Mouse (Mus musculus) hindbrain, embryonic 13.5 days (tissue): Measurements from ENCODE around the gene Cyp46a1. TPM values are rescaled to one million over a fixed set of nuclear protein-coding genes. Genes with fewer than 3 reads are reported as not detected.

Source experiments
- ATAC-seq: fragments of 200-750 bp; cut with Nextera tagmentation; 2 replicates; pipeline ENCODE4 v1.8.0; 2017; ENCODE audit warnings: moderate TSS enrichment; ENCODE audit not compliant: low FRiP score
- H3K27ac ChIP-seq: fragments of 300-500 bp; sonication (generic); 2 replicates; pipeline ENCODE4 v1.5.1; 2015; ENCODE audit warnings: inconsistent platforms, mild to moderate bottlenecking, moderate library complexity
- H3K27me3 ChIP-seq: fragments of 300-500 bp; sonication (generic); 2 replicates; pipeline ENCODE4 v1.6.1; 2015; ENCODE audit warnings: mild to moderate bottlenecking, inconsistent platforms
- H3K36me3 ChIP-seq: fragments of 300-500 bp; sonication (generic); 2 replicates; pipeline ENCODE4 v1.6.1; 2015; ENCODE audit warnings: mild to moderate bottlenecking, inconsistent platforms
- H3K4me1 ChIP-seq: fragments of 300-500 bp; sonication (generic); replicated peaks from 2 replicates; pipeline ENCODE4 v1.6.1; 2015; ENCODE audit warnings: inconsistent platforms
- H3K4me2 ChIP-seq: fragments of 300-500 bp; sonication (generic); 2 replicates; pipeline ENCODE4 v1.6.1; 2015; ENCODE audit warnings: inconsistent platforms, mild to moderate bottlenecking, moderate library complexity
- H3K4me3 ChIP-seq: fragments of 300-500 bp; sonication (generic); 2 replicates; pipeline ENCODE4 v1.5.1; 2015; ENCODE audit warnings: mild to moderate bottlenecking, inconsistent platforms
- H3K9ac ChIP-seq: fragments of 300-500 bp; sonication (generic); 2 replicates; pipeline ENCODE4 v1.6.1; 2015; ENCODE audit warnings: mild to moderate bottlenecking, inconsistent platforms
- H3K9me3 ChIP-seq: fragments of 300-500 bp; sonication (generic); 2 replicates; pipeline ENCODE4 v1.6.1; 2016; ENCODE audit warnings: inconsistent platforms
- WGBS: fragments of 180-500 bp; shearing (Covaris S2); methylation state at CpG from one replicate; pipeline ENCODE4 v1.1.7; 2015; 5-methylcytosine and 5-hydroxymethylcytosine counted together
- polyA plus RNA-seq: library from polyadenylated mRNA; unstranded; fragments of >200 nt; fragmentation: Nextera tagmentation; extraction: Ambion mirVana; gene quantifications from 2 replicates; pipeline ENCODE4 v1.2.1, GENCODE M21; 2015

Gene Cyp46a1
- polyA plus RNA-seq, 1 experiment from 2014 or later, result 17.5 TPM

DNA sequence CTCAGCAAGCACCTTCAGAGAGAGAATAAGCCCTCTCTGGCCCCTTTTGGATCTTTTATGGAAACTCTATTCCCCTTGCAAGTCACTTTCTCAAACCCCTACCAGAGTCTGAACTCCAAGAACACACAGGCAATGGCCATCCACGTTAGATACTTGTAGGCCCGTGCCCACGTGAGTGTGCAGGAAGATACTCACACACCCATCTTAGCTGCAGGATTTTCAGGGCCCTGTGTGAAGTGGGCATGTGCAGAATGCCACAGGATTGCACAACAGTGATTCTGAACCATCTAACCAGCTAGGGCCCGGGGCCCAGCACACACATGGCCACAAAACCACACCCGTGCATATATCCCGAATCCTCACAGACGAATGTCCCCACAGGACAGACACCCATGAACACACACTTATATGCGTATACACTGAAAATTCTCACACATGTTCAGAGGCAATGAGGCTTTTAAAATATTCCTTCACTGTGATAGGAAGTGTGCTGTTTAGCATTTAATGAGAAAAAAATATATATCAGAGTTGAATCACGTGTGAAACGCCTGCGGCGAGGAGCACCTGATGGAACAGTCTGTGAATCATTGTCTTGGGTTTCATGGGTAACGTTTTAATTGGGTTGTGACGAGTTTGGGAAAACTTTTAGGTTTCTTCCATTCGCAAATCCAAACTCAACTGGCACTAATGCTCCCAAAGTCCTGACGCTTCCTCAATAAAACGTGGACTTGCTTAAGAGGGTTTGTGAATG is 60.5 kb downstream of the Cyp46a1 start:
- Histone ChIP-seq H3K9ac (no peak overlapping the region), H3K27me3 (no peaks in the 10 kb centered on the region; the same call in 1 of the 2 replicates), H3K36me3 (no peaks in the 10 kb centered on the region), H3K27ac (peak overlapping the region; percentile 86), H3K4me3 (no peak overlapping the region), H3K9me3 (no peaks in the 10 kb centered on the region), H3K4me2 (no peak overlapping the region), H3K4me1 (peaks cover 41% of the 10 kb centered on the region)
- WGBS, result 92% methylated on average over 17 of the region's 17 CpGs
- no peak for ATAC-seq

DNA sequence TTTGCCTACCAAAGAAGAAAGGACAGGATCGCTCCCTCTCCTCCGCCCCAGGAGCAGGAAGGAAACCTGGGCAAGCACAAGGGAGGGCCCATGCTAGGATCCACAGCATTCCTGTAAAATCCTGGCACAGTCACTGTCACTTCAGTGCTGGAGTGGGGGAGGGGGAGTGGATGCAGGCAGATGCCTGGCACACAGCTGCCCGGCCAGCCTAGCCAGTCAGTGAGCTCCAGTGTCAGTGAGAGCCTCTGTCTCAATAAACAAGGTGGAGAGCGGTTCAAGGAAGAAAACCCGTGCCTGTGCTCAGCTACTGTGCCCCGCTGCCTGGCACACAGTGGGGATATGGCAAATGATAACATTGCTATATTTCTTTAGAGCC is 61.1 kb downstream of the Cyp46a1 start:
- Histone ChIP-seq H3K4me1 (peaks cover 41% of the 10 kb centered on the region), H3K4me2 (no peak overlapping the region), H3K9me3 (no peaks in the 10 kb centered on the region), H3K9ac (no peak overlapping the region), H3K36me3 (no peaks in the 10 kb centered on the region), H3K4me3 (no peak overlapping the region), H3K27ac (peak overlapping the region; percentile 86), H3K27me3 (no peaks in the 10 kb centered on the region; the same call in 1 of the 2 replicates)
- WGBS, result 72% methylated on average over 6 of the region's 6 CpGs
- no peak for ATAC-seq

DNA sequence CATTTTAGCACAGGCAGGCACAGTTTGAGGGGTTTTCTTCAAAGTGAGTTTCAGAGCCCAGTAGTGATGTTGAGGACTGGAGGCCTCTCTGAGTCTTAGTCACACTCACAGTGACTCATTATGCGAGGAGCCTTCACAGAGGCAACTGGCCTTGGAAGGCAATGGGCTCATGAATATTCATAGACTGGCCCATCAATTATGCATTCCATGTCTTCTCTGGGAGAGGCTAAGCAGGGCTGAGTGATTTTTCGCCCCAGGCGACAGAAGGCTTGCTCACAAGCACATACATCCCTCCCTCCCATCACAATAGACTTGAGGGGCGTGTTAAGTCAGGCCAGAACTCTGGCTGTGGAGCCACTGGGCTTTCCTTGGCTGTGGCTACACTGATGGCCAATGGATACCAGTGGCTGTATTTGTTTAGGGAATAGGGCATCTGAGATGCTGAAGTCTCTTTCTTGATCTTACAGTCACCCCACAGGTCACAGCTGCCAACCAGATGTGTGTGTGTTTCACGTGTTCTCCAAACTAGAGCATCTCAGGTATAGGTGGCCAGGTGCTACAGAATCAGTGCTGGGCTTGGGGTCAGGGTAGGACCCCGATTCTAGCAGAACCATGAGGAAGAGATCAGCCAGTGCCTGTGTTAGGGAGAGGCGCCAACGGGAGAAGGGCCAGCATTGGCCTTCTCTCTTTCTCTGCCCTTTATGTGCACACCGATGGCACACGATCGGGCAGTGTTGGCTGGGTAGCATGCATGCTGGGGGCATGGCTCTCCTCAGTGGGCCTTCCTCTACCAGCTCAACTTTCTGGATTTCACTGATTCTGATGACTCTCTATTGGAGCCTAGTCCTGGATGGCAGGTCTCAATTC is 62.1 kb downstream of the Cyp46a1 start:
- H3K9me3 ChIP-seq, result no peaks in the 10 kb centered on the region
- peak overlapping the region; percentile 86 for H3K27ac ChIP-seq
- H3K36me3 ChIP-seq, result no peaks in the 10 kb centered on the region
- H3K4me1 ChIP-seq, result peaks cover 38% of the 10 kb centered on the region
- no peak overlapping the region for H3K9ac ChIP-seq
- H3K4me3 ChIP-seq, result no peak overlapping the region
- no peak overlapping the region for H3K4me2 ChIP-seq
- peak; percentile 87 for ATAC-seq
- 52% methylated on average over 11 of the region's 11 CpGs for WGBS
- H3K27me3 ChIP-seq, result no peaks in the 10 kb centered on the region; the same call in 1 of the 2 replicates

DNA sequence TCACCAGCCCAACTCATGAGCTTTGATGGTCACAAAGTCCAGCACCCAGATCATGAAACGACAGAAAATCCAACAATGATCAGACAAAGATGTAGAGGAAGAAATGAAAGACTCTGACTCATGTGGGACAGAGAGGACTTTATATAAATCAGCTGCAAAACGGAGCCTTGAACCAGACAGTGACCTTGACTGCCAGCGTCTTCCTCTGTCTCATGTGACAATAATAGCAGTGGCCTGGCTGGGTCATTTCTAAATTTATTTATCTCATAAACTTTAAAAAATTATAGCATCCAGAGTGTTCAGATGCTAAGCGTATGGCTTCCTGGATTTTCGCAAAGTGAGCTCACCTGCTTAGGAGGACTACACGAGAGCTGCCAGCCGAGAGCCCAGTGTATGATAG is 64.5 kb downstream of the Cyp46a1 start:
- Histone ChIP-seq H3K9ac (no peak overlapping the region), H3K4me3 (no peak overlapping the region), H3K27me3 (no peaks in the 10 kb centered on the region; the same call in 1 of the 2 replicates), H3K9me3 (no peaks in the 10 kb centered on the region), H3K4me2 (no peak overlapping the region), H3K4me1 (peaks cover 31% of the 10 kb centered on the region), H3K36me3 (no peaks in the 10 kb centered on the region), H3K27ac (no peak overlapping the region)
- no peak for ATAC-seq
- WGBS, result 89% methylated on average over 7 of the region's 7 CpGs

DNA sequence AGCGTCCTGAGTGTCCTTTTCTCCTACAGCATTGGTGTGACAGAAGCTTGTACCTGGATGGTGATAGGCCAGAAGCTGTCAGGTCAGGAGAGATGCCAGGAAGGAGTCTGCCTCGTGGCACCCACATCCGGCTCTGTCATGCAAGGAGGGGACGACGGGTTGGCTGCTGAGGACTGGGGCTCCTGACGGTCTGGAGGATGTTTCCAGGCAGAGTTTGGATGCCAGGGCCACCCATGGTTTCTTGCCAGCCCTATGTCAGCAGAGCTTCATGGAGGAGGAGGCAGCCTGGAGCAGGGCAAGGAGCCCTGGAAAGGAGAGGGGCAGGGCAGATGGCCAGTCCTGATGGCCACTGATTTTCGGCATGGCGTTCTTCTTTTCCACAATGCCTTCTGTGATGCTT is 65.0 kb downstream of the Cyp46a1 start:
- Histone ChIP-seq H3K4me3 (no peak overlapping the region), H3K9ac (no peak overlapping the region), H3K27ac (no peak overlapping the region), H3K36me3 (no peaks in the 10 kb centered on the region), H3K4me2 (no peak overlapping the region), H3K27me3 (no peaks in the 10 kb centered on the region; the same call in 1 of the 2 replicates), H3K9me3 (no peaks in the 10 kb centered on the region), H3K4me1 (peaks cover 36% of the 10 kb centered on the region)
- 91% methylated on average over 8 of the region's 8 CpGs for WGBS
- no peak for ATAC-seq

DNA sequence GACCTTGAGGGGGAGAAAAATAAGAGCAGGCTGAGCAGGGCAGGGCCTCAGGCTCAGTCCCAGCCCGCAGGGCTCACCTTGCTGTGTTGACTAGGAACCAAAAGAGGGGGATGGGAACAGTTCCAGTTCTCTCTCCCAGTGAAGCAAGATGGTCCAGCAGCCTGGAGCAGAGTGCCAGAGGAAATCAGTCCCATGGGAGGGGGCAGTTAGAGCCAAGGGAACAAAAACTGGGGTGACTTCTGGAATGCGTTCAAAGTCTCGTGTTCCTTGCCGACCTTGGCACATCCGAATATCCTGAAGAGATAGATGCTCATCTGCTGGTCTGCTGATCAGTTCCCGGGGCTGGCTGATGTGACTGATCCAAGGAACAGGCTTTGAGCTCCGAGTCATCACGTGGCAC is 66.8 kb downstream of the Cyp46a1 start:
- WGBS, result 84% methylated on average over 8 of the region's 8 CpGs
- Histone ChIP-seq H3K27ac (no peak overlapping the region), H3K4me1 (peaks cover 37% of the 10 kb centered on the region), H3K27me3 (no peaks in the 10 kb centered on the region; the same call in 1 of the 2 replicates), H3K4me3 (no peak overlapping the region), H3K4me2 (no peak overlapping the region), H3K9ac (no peak overlapping the region), H3K36me3 (no peaks in the 10 kb centered on the region), H3K9me3 (no peaks in the 10 kb centered on the region)
- ATAC-seq, result no peak

DNA sequence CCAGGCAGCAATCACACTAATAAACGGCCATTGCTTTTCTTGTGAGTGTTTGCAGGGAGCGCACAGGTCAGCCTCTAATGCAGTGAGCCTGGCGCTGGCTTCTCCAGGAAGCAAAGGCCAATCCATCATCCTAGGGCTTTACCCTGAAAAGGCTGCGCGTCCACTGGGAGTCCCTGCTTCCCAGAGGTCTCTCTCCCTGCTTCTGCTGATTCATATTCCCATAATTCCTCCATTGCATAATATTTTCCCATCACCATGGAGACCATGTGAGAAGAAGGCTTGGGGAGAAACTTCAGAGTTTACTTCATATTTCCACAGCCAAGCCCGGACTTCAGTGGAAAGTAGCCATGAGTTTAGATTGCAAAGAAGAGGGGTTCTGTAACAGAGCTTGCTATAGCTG is 69.8 kb downstream of the Cyp46a1 start:
- 42% methylated on average over 6 of the region's 6 CpGs for WGBS
- no peak overlapping the region for H3K4me3 ChIP-seq
- H3K27me3 ChIP-seq, result no peaks in the 10 kb centered on the region; the same call in 1 of the 2 replicates
- H3K27ac ChIP-seq, result 0 out of 2 replicates have a peak overlapping the region, but pooled peaks have one; percentile 8
- H3K4me1 ChIP-seq, result peaks cover 20% of the 10 kb centered on the region
- H3K9ac ChIP-seq, result no peak overlapping the region
- H3K36me3 ChIP-seq, result no peaks in the 10 kb centered on the region
- no peak overlapping the region for H3K4me2 ChIP-seq
- H3K9me3 ChIP-seq, result no peaks in the 10 kb centered on the region
- no peak for ATAC-seq

DNA sequence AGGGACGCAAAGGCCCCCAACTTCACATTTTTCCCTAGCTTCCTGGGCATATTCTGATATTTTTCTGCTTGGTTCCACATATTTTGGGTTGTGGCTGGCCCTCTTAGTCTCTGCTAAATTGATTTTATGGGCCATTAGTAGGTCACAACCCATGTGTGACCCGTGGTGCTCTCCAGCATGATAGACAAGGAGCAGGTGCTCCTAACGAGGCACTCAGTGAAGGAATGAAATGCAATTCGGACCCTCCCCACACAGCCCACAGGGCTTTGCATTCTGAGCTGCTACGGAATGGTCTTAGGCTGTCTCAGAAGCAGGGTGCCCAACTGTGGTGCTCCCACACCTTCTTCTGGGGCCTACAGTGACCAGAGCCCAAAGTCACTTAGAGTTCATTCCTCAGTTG is 74.9 kb downstream of the Cyp46a1 start:
- Histone ChIP-seq H3K27ac (no peak overlapping the region), H3K4me1 (peaks cover 32% of the 10 kb centered on the region), H3K9ac (no peak overlapping the region), H3K36me3 (no peaks in the 10 kb centered on the region), H3K27me3 (no peaks in the 10 kb centered on the region), H3K9me3 (no peaks in the 10 kb centered on the region), H3K4me3 (no peak overlapping the region), H3K4me2 (no peak overlapping the region)
- 55% methylated on average over 5 of the region's 5 CpGs for WGBS
- no peak for ATAC-seq

DNA sequence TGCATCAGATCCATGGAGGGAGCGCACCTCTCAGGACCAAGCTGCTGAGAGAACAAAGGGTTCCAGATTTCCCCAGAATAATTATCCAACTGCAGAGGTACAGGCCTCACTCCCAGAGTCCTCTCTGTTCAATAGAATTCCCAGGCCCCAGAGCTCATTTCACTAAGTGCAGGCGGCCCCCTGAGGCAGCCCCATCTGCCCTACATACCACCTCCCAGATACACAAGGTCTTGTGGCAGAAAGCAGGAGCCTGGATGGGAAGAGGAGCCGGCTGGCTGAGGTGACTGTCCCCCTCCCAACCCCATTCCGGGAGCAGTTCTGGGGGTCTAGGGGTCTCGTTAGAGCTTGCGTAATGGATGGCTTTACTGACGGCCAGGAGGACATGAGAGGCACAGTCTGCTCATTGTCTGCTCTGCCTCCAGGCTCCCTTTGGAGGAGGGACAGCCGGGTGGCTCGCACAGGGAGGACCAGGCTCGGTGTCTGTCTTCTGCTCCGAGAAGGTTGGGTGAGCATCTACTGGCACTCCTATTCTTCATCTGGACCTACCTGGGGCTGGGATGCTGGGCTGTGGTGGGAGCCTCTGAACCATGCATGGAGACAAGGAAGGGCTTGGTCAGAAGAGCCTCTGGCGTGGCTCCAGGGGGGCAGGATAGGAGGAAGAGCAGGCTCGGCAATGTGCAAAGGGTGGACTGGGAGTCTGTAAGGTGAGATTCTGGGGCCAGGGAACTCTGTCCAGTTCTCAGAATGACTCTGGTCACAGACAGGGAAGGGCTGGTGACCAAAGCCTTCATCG is 76.4 kb downstream of the Cyp46a1 start:
- Histone ChIP-seq H3K4me1 (peaks cover 23% of the 10 kb centered on the region), H3K4me2 (peak overlapping the region; percentile 30), H3K9me3 (no peaks in the 10 kb centered on the region), H3K27me3 (no peaks in the 10 kb centered on the region), H3K4me3 (peak overlapping the region; percentile 16), H3K36me3 (no peaks in the 10 kb centered on the region), H3K9ac (0 out of 2 replicates have a peak overlapping the region, but pooled peaks have one; percentile 11), H3K27ac (peak overlapping the region; percentile 80)
- 43% methylated on average over 14 of the region's 14 CpGs for WGBS
- ATAC-seq, result peak; percentile 76

Other genes starting within 250 kb of the Cyp46a1 start
- gene Setd3, start 155.1 kb upstream of the Cyp46a1 start, polyA plus RNA-seq, result 99.7 and 102 TPM in 2 replicates
- gene Ccnk, start 154.8 kb upstream of the Cyp46a1 start, polyA plus RNA-seq, result 3.8 and 4.0 TPM in 2 replicates
- 17.3 and 17.7 TPM in 2 replicates for gene Ccdc85c, start 59.0 kb upstream of the Cyp46a1 start, polyA plus RNA-seq
- 1.5 and 1.6 TPM in 2 replicates for gene Hhipl1, start 28.1 kb upstream of the Cyp46a1 start, polyA plus RNA-seq
- 58.7 and 61.9 TPM in 2 replicates for gene Eml1, start 36.6 kb downstream of the Cyp46a1 start, polyA plus RNA-seq
- 205 and 206 TPM in 2 replicates for gene Evl, start 220.3 kb downstream of the Cyp46a1 start, polyA plus RNA-seq